Mouse (Mus musculus): ENCODE measurements around the gene Plxna4.

Plxna4 gene

GRCm38 (mm10) chr6:32346015-32346414 lies 242.0 kb downstream of the Plxna4 start:
- peak; percentile 69 for DNase-seq (ENCODE audit: low read depth)

- DNase-seq (ENCODE audit: low read depth) = no peak
These were observed 245.3 kb downstream of the Plxna4 start for GRCm38 (mm10) chr6:32342727-32343126.

- DNase-seq (ENCODE audit: low read depth) = no peak
These were observed 245.7 kb downstream of the Plxna4 start for GRCm38 (mm10) chr6:32342272-32342671.

GRCm38 (mm10) chr6:32338416-32338943 lies 249.5 kb downstream of the Plxna4 start:
- DNase-seq (ENCODE audit: low read depth) = no peak

- DNase-seq (ENCODE audit: low read depth) = no peak
These were observed 256.7 kb downstream of the Plxna4 start for GRCm38 (mm10) chr6:32331281-32331680.

GRCm38 (mm10) chr6:32330034-32330795 lies 257.8 kb downstream of the Plxna4 start:
- DNase-seq (ENCODE audit: low read depth) = peak; percentile 82

GRCm38 (mm10) chr6:32328028-32328427 lies 260.0 kb downstream of the Plxna4 start:
- DNase-seq (ENCODE audit: low read depth) = peak; percentile 89

- peak; percentile 38 for DNase-seq (ENCODE audit: low read depth)
These were observed 260.8 kb downstream of the Plxna4 start for GRCm38 (mm10) chr6:32327173-32327572.

GRCm38 (mm10) chr6:32326406-32326805 lies 261.6 kb downstream of the Plxna4 start:
- no peak for DNase-seq (ENCODE audit: low read depth)

GRCm38 (mm10) chr6:32325851-32326250 lies 262.1 kb downstream of the Plxna4 start:
- DNase-seq (ENCODE audit: low read depth) = no peak

- DNase-seq (ENCODE audit: low read depth) = no peak
These were observed 266.8 kb downstream of the Plxna4 start for GRCm38 (mm10) chr6:32321187-32321586.

GRCm38 (mm10) chr6:32320254-32320653 lies 267.7 kb downstream of the Plxna4 start:
- peak; percentile 42 for DNase-seq (ENCODE audit: low read depth)

- no peak for DNase-seq (ENCODE audit: low read depth)
These were observed 270.5 kb downstream of the Plxna4 start for GRCm38 (mm10) chr6:32317470-32317869.

GRCm38 (mm10) chr6:32315011-32315450 lies 273.0 kb downstream of the Plxna4 start:
- no peak for DNase-seq (ENCODE audit: low read depth)

GRCm38 (mm10) chr6:32309147-32309546 lies 278.8 kb downstream of the Plxna4 start:
- DNase-seq (ENCODE audit: low read depth) = peak; percentile 10

- peak; percentile 36 for DNase-seq (ENCODE audit: low read depth)
These were observed 287.4 kb downstream of the Plxna4 start for GRCm38 (mm10) chr6:32300611-32301010.

GRCm38 (mm10) chr6:32281457-32281856 lies 306.5 kb downstream of the Plxna4 start:
- DNase-seq (ENCODE audit: low read depth) = no peak

- peak; percentile 76 for DNase-seq (ENCODE audit: low read depth)
These were observed 307.3 kb downstream of the Plxna4 start for GRCm38 (mm10) chr6:32280728-32281127.

GRCm38 (mm10) chr6:32271463-32271862 lies 316.5 kb downstream of the Plxna4 start:
- DNase-seq (ENCODE audit: low read depth) = peak; percentile 14

GRCm38 (mm10) chr6:32266085-32266484 lies 321.9 kb downstream of the Plxna4 start:
- no peak for DNase-seq (ENCODE audit: low read depth)

GRCm38 (mm10) chr6:32261339-32261738 lies 326.7 kb downstream of the Plxna4 start:
- no peak for DNase-seq (ENCODE audit: low read depth)

GRCm38 (mm10) chr6:32260341-32260740 lies 327.7 kb downstream of the Plxna4 start:
- DNase-seq (ENCODE audit: low read depth) = no peak

GRCm38 (mm10) chr6:32255191-32255590 lies 332.8 kb downstream of the Plxna4 start:
- DNase-seq (ENCODE audit: low read depth) = no peak

GRCm38 (mm10) chr6:32252168-32252567 lies 335.8 kb downstream of the Plxna4 start:
- no peak for DNase-seq (ENCODE audit: low read depth)

Measured in NIH3T3 (cell line).